Mouse (Mus musculus) stomach, postnatal 0 days (tissue): Measurements from ENCODE around the gene Msi2. TPM values are rescaled to one million over a fixed set of nuclear protein-coding genes. Genes with fewer than 3 reads are reported as not detected.

Experiments
- ATAC-seq: fragments of 200-750 bp; cut with Nextera tagmentation; 2 replicates; pipeline ENCODE4 v1.8.0; 2017; ENCODE audit not compliant: low FRiP score, low TSS enrichment
- DNase-seq: peaks from one replicate; pipeline ENCODE4 v3.0.0-alpha.2; 2016; ENCODE audit warnings: low spot score
- H3K27ac ChIP-seq: fragments of 300-500 bp; sonication (generic); replicated peaks from 2 replicates; pipeline ENCODE4 v1.5.1; 2014; ENCODE audit warnings: mild to moderate bottlenecking, control low read depth
- H3K27me3 ChIP-seq: fragments of 300-500 bp; sonication (generic); 2 replicates; pipeline ENCODE4 v1.6.1; 2014; ENCODE audit warnings: low read length; ENCODE audit not compliant: control insufficient read depth, insufficient read depth
- H3K36me3 ChIP-seq: fragments of 300-500 bp; sonication (generic); 2 replicates; pipeline ENCODE4 v1.6.1; 2014; ENCODE audit warnings: low read length, mixed read lengths; ENCODE audit not compliant: control insufficient read depth, insufficient read depth
- H3K4me1 ChIP-seq: fragments of 300-500 bp; sonication (generic); replicated peaks from 2 replicates; pipeline ENCODE4 v1.6.1; 2014; ENCODE audit warnings: antibody characterized with exemption; ENCODE audit not compliant: control insufficient read depth, insufficient read depth
- H3K4me2 ChIP-seq: fragments of 300-500 bp; sonication (generic); replicated peaks from 2 replicates; pipeline ENCODE4 v1.6.1; 2014; ENCODE audit warnings: low read depth, mild to moderate bottlenecking, control low read depth, moderate library complexity
- H3K4me3 ChIP-seq: fragments of 300-500 bp; sonication (generic); 2 replicates; pipeline ENCODE4 v1.5.1; 2014; ENCODE audit warnings: low read depth, low read length, control low read depth
- H3K9ac ChIP-seq: fragments of 300-500 bp; sonication (generic); 2 replicates; pipeline ENCODE4 v1.6.1; 2014; ENCODE audit warnings: mild to moderate bottlenecking, low read length, control low read depth, mixed read lengths
- H3K9me3 ChIP-seq: fragments of 300-500 bp; sonication (generic); 2 replicates; pipeline ENCODE4 v1.6.1; 2016; ENCODE audit warnings: low read length; ENCODE audit not compliant: control insufficient read depth
- CTCF ChIP-seq: IDR thresholded peaks from 2 replicates; pipeline ENCODE4 v1.5.1; 2016; ENCODE audit warnings: antibody characterized with exemption, low read depth, mild to moderate bottlenecking, moderate library complexity
- EP300 ChIP-seq: optimal IDR thresholded peaks from 2 replicates; pipeline ENCODE3; 2016; ENCODE audit warnings: antibody characterized with exemption
- WGBS: fragments of 180-500 bp; shearing (Covaris S2); extraction: QIAGEN DNeasy Blood & Tissue Kit; methylation state at CpG from one replicate; pipeline ENCODE4 v1.1.7; 2014; 5-methylcytosine and 5-hydroxymethylcytosine counted together
- polyA plus RNA-seq: library from polyadenylated mRNA; unstranded; fragments of >200 nt; fragmentation: Nextera tagmentation; extraction: Ambion mirVana; gene quantifications from 2 replicates; pipeline ENCODE4 v1.2.1, GENCODE M21; 2015

Msi2 gene
- polyA plus RNA-seq, 1 experiment from 2014 or later, result 6.7 TPM

DNA sequence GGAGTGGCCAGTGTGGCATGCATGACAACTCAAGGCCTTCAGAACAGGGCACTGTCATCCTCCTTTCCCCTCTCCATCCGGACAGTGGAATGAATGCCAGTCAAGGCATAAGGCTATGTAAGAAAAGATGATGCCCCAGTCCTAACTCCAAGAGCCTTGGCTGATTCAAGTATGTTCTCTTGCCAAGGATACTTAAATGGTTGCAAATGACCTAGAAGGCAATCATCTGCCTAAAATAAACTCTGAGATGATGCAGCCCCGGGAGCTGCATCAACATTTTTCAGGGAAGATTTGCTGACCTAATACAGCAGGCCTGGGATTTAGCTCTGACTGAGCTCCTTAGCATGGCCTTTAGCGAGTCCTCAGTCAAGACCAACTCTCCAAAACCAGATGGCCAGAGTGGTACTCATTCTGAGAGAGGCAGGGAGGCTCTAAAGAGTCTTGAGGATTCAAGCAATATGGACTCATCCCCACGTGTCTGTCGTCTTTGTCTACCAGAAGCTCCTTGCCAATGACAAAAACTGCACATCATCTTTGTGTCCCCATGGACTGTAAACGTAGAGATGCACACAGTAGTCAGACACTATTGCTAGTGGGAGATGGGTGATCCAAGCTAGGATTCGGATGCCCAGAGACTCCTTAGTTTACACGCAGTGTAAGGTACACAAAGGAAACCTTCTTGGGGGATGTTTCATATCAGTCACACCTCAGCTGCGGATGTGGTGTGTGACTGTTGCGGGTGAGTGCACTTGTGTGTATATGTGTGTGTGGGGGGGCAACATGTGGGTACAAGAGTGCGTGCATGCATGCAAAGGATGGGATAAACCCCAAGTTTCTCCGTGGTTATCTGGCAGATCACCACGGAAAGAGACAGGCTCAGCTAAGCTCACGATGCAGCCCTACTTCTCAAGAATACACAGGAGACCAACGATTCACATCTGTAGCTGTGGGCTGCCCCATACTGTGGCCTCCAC lies 176.4 kb downstream of the Msi2 start:
- Histone ChIP-seq H3K27me3 (no peaks in the 10 kb centered on the region), H3K4me3 (no peak overlapping the region), H3K9ac (no peak overlapping the region), H3K36me3 (no peaks in the 10 kb centered on the region), H3K4me1 (peaks cover 3% of the 10 kb centered on the region), H3K9me3 (no peaks in the 10 kb centered on the region), H3K27ac (no peak overlapping the region), H3K4me2 (no peak overlapping the region)
- no peak for TF ChIP-seq CTCF
- no peak for TF ChIP-seq EP300
- WGBS, result 67% methylated on average over 15 of the region's 15 CpGs
- DNase-seq (no peak), ATAC-seq (no peak)

DNA sequence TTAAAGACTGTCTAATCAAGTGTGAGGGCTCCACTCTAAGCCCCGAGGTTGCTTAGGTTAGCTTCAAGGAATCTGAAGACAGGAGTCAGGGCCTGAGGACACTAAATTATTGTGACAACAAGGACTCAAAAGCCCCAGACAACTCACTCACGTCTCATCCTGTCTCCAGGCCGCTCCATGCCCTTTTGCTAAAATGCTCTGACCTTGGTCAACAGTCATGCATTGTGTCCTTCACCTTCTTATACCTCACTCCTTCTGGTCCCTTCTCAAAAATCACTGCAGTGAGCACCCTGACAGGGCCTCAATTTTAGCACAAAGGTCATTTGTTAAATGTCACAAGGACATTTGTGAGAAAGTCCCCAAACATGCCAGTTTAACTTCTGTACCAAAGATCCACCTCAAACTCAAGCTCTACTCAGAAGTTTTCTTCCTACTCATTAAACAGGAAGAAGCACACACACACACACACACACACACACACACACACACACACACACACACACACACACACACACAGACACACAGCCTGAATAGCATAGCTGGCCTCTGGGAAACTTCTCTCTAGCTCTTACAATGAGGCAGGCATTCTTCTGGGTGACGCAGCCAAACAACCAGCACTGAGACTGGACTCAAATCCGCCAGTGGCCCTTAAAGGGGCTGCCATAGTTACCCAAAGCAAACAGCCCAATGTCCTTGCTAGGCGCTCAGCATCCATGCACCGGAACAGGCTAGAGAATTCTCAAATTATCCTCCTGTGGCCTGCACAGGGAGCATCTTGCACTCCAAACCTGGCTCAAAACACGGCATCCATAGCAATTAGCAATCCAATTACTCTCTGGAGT lies 178.5 kb downstream of the Msi2 start:
- no peak overlapping the region for H3K4me3 ChIP-seq
- ATAC-seq, result no peak
- H3K36me3 ChIP-seq, result no peaks in the 10 kb centered on the region
- peaks cover 3% of the 10 kb centered on the region for H3K4me1 ChIP-seq
- H3K27ac ChIP-seq, result no peak overlapping the region
- no peak for DNase-seq
- TF ChIP-seq CTCF (no peak), EP300 (no peak)
- no peak overlapping the region for H3K4me2 ChIP-seq
- H3K9me3 ChIP-seq, result no peaks in the 10 kb centered on the region
- H3K27me3 ChIP-seq, result no peaks in the 10 kb centered on the region
- no peak overlapping the region for H3K9ac ChIP-seq
- WGBS, result 65% methylated on average over 8 of the region's 8 CpGs

DNA sequence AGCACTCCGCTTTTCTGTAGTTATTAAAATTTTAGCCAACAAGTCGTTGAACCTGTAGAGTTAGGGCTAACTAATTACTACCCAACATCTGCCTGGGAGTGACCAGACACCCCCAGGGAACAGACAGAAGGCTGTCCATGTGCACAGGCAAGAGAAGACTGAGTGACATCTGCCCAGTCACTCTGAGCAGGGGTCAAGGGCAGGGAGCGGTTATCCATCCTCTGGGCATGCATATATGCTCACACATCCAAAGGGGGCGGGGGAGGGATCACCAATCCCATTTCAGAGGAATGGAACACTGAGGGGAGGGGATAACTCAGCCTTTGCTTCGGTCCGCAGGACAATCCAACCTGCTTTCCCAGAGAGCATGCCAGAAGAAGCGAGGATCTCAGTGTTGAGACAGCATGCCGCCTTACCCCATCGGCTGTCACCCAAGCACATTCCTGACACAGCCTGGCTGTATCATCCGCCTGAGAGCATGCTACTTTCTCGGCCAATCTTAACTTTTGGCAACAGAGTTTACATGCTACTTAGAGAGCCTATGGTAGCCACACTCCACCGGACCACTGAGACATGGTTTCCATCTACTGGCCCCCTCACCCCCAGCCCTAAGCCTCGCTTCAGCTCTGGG lies 179.5 kb downstream of the Msi2 start:
- Histone ChIP-seq H3K36me3 (no peaks in the 10 kb centered on the region), H3K4me3 (no peak overlapping the region), H3K27me3 (no peaks in the 10 kb centered on the region), H3K27ac (no peak overlapping the region), H3K9me3 (no peaks in the 10 kb centered on the region), H3K9ac (no peak overlapping the region), H3K4me1 (peaks cover 3% of the 10 kb centered on the region), H3K4me2 (no peak overlapping the region)
- no peak for ATAC-seq
- 78% methylated on average over 13 of the region's 13 CpGs for whole genome bisulfite sequencing
- TF ChIP-seq CTCF (no peak), EP300 (no peak)
- DNase-seq, result no peak

DNA sequence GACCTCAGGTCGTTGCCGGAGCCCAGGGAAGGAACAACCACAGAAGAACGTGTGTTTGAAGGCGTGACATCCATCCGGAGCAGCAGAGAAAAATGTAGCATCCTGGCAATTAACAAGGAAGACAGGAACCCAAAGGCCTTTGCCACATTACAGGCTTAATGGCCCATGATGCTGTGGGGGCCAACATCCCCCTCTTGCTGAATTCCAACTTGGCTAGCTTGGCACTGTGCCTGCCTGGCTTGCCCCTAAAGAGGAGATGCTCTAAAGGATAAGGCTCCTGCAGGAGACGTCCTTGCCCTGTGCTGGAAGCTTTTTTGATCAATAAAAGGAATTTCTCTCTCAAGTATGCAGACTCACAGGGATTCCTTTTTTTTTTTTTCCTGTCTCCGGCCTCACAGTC lies 181.0 kb downstream of the Msi2 start:
- H3K36me3 ChIP-seq, result no peaks in the 10 kb centered on the region
- H3K4me1 ChIP-seq, result no peaks in the 10 kb centered on the region; the same call in none of the 2 replicates
- TF ChIP-seq CTCF, result no peak
- TF ChIP-seq EP300, result no peak
- 85% methylated on average over 7 of the region's 7 CpGs for WGBS
- H3K27ac ChIP-seq, result no peak overlapping the region
- no peak overlapping the region for H3K4me3 ChIP-seq
- H3K27me3 ChIP-seq, result no peaks in the 10 kb centered on the region
- DNase-seq (no peak), ATAC-seq (no peak)
- H3K9me3 ChIP-seq, result no peaks in the 10 kb centered on the region
- H3K4me2 ChIP-seq, result no peak overlapping the region
- H3K9ac ChIP-seq, result no peak overlapping the region

DNA sequence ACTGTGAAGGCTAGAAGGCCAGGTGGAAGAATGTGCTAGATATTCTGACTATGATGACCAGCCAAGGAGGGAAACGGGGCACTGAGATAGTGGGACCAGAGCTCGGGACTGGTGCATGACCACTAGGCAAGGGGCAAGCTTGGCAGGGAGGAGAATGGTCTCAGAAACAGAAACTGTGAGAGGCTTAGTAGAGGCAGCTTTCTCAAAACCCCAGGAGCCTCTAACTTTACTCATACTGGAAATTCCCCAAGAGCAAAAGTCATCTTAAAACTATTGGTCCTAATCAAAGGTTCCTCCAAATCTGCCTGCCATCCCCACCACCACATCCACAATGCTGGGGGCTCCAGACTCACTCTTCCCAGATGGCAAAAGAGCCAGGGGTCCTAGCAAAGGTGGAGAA lies 181.5 kb downstream of the Msi2 start:
- Histone ChIP-seq H3K9me3 (no peaks in the 10 kb centered on the region), H3K27ac (no peak overlapping the region), H3K9ac (no peak overlapping the region), H3K4me3 (no peak overlapping the region), H3K4me1 (no peaks in the 10 kb centered on the region; the same call in 1 of the 2 replicates), H3K36me3 (no peaks in the 10 kb centered on the region), H3K4me2 (no peak overlapping the region), H3K27me3 (no peaks in the 10 kb centered on the region)
- no peak for DNase-seq
- 93% methylated on average over 2 of the region's 2 CpGs for WGBS
- no peak for TF ChIP-seq EP300
- TF ChIP-seq CTCF, result no peak
- ATAC-seq, result no peak
